In the genomic region with DNA sequence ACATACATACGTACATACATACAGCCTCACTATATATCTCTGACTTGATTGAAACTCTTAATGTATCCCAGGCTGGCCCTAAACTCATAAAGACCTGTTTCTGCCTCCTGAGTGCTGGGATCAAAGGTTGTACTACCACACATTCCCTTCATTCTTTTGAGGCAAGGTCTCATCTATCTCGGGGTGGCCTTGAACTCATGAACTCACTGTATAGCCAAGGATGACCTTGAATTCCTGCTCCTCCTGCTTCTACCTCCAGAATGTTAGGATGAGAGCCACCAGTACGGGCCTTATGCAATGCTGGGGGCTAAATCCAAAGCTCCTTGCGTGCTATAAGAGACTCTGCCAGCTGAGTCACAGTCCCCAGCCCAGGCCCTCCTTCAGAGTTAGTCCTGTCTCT, we compare ENCODE assay signal across 36 mouse cellular contexts. TPM values are rescaled to one million over a fixed set of nuclear protein-coding genes. Genes with fewer than 3 reads are reported as not detected.
"Had no signal": no experiment of that assay in that cellular context is flagged by ENCODE, and none has a peak within 500 bp of the region (broad histone marks: within the 10 kb centered on the region; RNA-seq: fewer than 3 reads in every experiment).

No protein-coding gene starts in this region.

- H3K4me1 ChIP-seq: heart, embryonic 10.5 days; heart, embryonic 12.5 days; heart, embryonic 13.5 days; heart, embryonic 15.5 days; hindbrain, embryonic 10.5 days; hindbrain, embryonic 12.5 days; hindbrain, embryonic 13.5 days; hindbrain, embryonic 15.5 days; intestine, embryonic 15.5 days had no signal

- H3K4me2 ChIP-seq: heart, embryonic 11.5 days; heart, embryonic 12.5 days; heart, embryonic 13.5 days; heart, embryonic 15.5 days; hindbrain, embryonic 12.5 days; hindbrain, embryonic 13.5 days; hindbrain, embryonic 14.5 days; hindbrain, embryonic 15.5 days; intestine, embryonic 15.5 days; kidney, embryonic 15.5 days had no signal

- DNase-seq: heart, postnatal 10 days; heart, postnatal 14 days; heart, postnatal 36 days; heart, postnatal 4 days; kidney, adult 11 months; kidney, adult 18-20 months; kidney, adult 8-10 months; kidney, adult 9 months; kidney, postnatal 10 days; kidney, postnatal 14 days; kidney, postnatal 25 days; kidney, postnatal 36 days; kidney, postnatal 4 days; layer of hippocampus, adult 9-11 months; layer of hippocampus, postnatal 36 days had no signal

- H3K27ac ChIP-seq: heart, embryonic 10.5 days; heart, embryonic 13.5 days; heart, embryonic 15.5 days; hindbrain, embryonic 10.5 days; hindbrain, embryonic 12.5 days; hindbrain, embryonic 13.5 days; hindbrain, embryonic 14.5 days; hindbrain, embryonic 15.5 days; hindbrain, postnatal 0 days; intestine, embryonic 15.5 days; kidney, embryonic 15.5 days; kidney, postnatal 0 days; layer of hippocampus, adult 2 months; left cerebral cortex, adult 2 months had no signal

- H3K36me3 ChIP-seq: heart, embryonic 10.5 days; heart, embryonic 12.5 days; heart, embryonic 13.5 days; heart, embryonic 15.5 days; hindbrain, embryonic 10.5 days; hindbrain, embryonic 12.5 days; hindbrain, embryonic 13.5 days; hindbrain, embryonic 15.5 days; intestine, embryonic 15.5 days; kidney, embryonic 15.5 days had no signal

- H3K9ac ChIP-seq: heart, embryonic 12.5 days; heart, embryonic 13.5 days; heart, embryonic 15.5 days; hindbrain, embryonic 12.5 days; hindbrain, embryonic 13.5 days; hindbrain, embryonic 14.5 days; hindbrain, embryonic 15.5 days; intestine, embryonic 15.5 days; kidney, embryonic 15.5 days had no signal

- ATAC-seq: hindbrain, embryonic 16.5 days; hindbrain, postnatal 0 days; inflammation-experienced regulatory T-cells, adult 6 months; intestine, embryonic 15.5 days; intestine, embryonic 16.5 days; intestine, postnatal 0 days had no signal

- H3K4me3 ChIP-seq: heart, embryonic 10.5 days; heart, embryonic 12.5 days; heart, embryonic 13.5 days; heart, embryonic 15.5 days; hindbrain, embryonic 10.5 days; hindbrain, embryonic 12.5 days; hindbrain, embryonic 13.5 days; hindbrain, embryonic 15.5 days; intestine, embryonic 15.5 days; kidney, embryonic 15.5 days; layer of hippocampus, adult 2 months; left cerebral cortex, adult 2 months had no signal

- H3K9me3 ChIP-seq: heart, embryonic 10.5 days; heart, embryonic 12.5 days; heart, embryonic 13.5 days; heart, embryonic 15.5 days; hindbrain, embryonic 10.5 days; hindbrain, embryonic 12.5 days; hindbrain, embryonic 13.5 days; hindbrain, embryonic 15.5 days; intestine, embryonic 15.5 days; kidney, embryonic 15.5 days had no signal

- H3K27me3 ChIP-seq: intestine, embryonic 15.5 days had no signal

RNA-seq across cellular contexts. Expression of a gene that starts 7.1 kb away (rescaled TPM):
- total RNA-seq: hematopoietic stem cell, adult 5-6 weeks had no signal
